Mouse (Mus musculus): ENCODE data around the gene Psap.

Gene Psap

DNA sequence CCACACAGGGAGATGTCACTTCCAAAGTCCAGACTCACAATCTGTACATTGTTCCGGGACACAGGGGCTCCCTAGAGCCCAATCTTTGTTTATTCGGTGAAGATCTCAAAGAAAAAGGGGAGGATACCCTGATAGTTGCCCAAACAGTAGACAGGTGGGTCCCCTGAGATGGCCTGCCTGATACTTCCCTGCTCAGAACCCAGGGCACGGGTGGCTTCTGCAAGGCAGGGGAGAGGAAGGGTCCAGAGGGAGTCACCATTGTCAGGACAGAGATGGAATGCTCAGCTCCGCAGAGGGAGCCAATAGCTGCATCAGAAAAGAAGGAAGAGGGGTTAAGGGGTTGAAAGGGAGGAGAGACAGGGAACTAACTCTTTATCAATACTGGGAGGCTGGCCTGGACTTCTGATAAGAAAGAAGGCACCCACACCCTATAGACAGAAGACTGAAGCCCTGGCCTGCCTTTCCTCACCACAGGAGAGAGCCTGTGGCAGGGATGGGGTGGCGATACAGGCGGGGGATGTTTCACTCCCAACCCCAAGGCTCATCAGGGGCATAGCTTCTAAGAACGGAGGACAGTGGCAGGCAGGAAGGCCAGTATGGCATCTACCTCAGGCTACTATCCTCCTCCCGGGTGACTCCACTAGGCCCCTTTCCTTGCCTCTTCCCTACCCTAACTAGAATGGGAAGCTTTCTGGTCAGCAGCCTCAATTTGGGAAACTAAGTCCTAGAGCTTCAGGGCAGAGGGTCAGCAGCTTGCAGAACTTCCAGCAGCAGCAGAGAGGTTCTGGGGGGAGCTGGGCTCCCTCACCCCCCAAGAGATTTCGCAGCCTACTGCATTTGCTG lies 70.6 kb downstream of the Psap start:
- DNase-seq (ENCODE audit: low spot score in 2 of 2), result no peak

DNA sequence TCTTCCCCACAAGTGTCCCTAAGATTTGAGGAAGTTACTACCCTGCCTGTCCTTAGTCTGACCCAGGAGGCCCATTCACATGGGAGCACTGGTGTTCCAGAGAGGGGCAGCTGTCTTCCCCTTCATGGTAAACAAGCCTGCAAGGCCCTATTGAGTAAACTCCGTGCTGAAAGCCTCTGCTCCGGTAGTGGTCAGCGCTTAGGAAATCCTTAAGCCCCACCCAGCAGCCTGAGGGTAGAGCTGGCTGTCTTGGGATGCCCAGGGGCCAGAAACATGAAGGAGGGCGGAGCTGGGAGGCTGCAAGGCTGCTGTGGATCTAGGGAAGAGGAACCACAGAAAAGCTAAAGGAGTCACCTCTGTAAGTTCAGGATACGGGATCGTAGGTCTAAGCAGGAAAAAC lies 71.6 kb downstream of the Psap start:
- no peak for DNase-seq (ENCODE audit: low spot score in 2 of 2)

DNA sequence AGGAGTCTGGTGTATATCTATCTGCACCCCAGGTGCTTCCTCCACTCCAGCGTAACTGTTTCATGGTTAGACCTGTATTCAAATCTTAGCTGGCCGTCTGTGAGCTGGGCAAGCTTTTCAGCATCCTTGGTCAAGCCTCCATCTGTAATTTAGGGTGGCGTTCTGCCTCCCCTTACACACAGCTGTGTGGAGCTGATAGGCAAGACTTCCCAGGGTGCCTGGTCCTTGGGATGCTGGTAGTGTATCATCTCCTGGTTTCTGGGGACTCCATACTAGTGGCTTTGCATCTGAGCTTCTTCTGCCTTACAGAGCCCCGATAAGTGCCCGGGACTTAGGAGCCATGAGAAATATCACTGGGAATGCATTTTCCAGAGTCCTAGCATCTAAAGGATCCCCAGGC lies 72.2 kb downstream of the Psap start:
- DNase-seq (ENCODE audit: low spot score in 2 of 2), result no peak

DNA sequence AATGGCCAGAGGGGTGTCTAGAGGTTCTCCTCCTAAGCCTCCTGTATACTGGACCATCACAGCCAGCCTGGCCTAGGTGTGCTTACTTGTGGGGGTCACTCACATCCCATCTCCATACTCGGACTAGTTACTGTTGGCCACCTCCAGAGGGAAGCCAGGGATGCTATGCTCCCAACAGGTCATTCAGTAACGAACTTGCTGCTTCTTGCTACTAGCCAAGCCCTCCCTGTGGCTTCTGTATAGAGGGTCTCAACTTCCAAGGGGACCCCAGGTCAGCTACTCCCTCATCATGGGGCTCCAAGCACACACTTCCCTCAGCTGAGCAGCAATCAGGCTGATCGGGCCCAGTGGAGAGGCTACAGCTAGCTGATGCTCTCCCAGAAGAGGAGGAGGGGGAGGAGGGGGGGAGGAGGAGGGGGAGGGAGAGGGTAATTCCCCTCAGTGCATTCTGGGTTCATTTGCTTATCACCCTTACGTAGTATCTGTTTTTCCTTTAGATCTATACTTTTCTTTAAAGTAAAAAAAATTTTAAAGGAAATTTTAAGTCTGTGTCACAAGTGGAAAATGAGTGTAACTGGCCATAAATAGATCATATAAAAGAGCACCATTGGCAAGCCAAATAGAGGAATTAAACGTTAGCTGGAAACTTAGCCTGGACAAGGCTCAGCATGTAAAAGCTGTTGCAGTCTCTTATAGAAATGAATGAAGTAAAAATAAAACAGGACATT lies 72.8 kb downstream of the Psap start:
- no peak for DNase-seq (ENCODE audit: low spot score in 2 of 2)

DNA sequence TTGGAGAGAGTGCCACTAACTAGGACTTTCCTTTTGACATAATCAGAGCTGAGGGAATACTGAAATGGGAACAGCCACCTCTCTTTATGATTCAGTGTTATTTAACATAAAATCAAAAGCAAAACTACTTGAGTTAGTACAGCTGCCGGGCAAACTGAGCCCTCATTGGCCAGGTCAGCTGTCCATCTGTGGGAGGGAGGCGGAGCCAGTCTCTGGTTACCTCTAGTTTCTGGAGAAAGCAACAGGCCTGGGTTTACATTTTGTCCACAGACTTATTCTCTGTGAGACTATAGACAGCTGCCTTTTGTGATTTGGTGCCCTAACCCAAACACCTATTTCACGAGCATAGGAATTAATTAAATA lies 73.4 kb downstream of the Psap start:
- DNase-seq (ENCODE audit: low spot score in 2 of 2), result peak; percentile 58 to 60

DNA sequence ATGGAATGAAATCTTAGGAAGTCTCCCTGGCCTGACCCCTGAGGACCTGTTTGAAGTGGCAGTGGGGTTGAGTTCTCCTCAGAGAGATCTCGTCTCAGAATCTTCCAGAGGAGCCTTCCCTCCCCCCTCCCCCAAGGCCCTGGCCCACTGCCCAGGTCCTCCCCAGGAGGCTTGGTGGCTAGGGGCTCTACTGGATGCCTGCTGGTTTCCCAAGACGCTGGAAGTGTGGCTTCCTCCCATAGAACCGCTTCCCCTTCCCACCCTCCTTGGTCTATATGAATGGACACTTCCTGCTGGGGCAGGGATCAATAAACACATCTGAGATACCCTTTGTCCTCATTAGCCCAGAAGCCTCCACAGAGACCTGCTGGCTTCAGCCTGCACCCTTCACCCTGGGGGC lies 73.8 kb downstream of the Psap start:
- no peak for DNase-seq (ENCODE audit: low spot score in 2 of 2)

DNA sequence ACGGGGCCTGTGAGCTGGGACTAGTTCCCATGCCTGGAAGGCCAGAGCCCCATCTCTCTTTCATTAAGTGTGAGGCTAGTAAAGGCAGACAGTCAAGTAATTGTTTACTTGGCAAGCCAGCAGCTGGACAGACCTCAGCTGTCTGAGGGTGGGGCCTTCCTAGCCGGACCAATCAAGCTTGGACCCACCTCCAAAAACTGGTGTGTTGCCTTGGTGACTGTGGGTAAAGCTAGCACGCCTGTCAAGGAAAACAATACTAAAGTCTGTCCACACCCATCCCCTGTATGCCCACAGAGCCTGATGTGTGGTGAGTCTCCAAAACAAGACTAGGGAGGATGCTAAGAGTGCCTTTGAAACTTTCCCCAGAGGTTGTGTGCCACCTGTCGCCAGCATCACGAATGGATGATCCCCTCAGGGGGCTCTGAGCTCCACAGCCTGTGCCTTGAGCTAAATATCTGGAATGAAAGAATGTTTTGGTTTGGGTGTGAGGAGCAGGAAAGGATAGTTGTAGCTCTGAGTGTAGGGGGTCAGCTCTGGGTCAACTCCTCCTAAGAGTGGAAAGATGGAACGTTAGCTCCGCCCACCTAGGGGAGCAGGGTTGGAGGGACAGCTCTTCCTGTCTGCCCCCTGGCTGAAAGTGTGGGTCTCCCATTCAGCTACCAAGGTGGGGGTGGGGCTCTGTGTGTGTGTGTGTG lies 74.5 kb downstream of the Psap start:
- DNase-seq (ENCODE audit: low spot score in 2 of 2), result no peak
